Mouse (Mus musculus) limb, embryonic 15.5 days (tissue): Measurements from ENCODE around the gene Gm20388. TPM values are rescaled to one million over a fixed set of nuclear protein-coding genes. Genes with fewer than 3 reads are reported as not detected.
A peak's percentile ranks its signal among the peaks of the same experiment; 100 is the strongest.

Experiments
- ATAC-seq: fragments of 200-750 bp; cut with Nextera tagmentation; 2 replicates; pipeline ENCODE4 v1.8.0; 2017; ENCODE audit warnings: low read depth, moderate TSS enrichment; ENCODE audit not compliant: insufficient number of reproducible peaks, low FRiP score, low TSS enrichment
- H3K27ac ChIP-seq: fragments of 300-500 bp; sonication (generic); 2 replicates; pipeline ENCODE4 v1.5.1; 2015; ENCODE audit warnings: moderate library complexity, mild to moderate bottlenecking, inconsistent platforms
- H3K27me3 ChIP-seq: fragments of 300-500 bp; sonication (generic); 2 replicates; pipeline ENCODE4 v1.6.1; 2015; ENCODE audit warnings: inconsistent platforms
- H3K36me3 ChIP-seq: fragments of 300-500 bp; sonication (generic); 2 replicates; pipeline ENCODE4 v1.6.1; 2015; ENCODE audit warnings: inconsistent platforms
- H3K4me1 ChIP-seq: fragments of 300-500 bp; sonication (generic); 2 replicates; pipeline ENCODE4 v1.6.1; 2015; ENCODE audit warnings: inconsistent platforms
- H3K4me2 ChIP-seq: fragments of 300-500 bp; sonication (generic); 2 replicates; pipeline ENCODE4 v1.6.1; 2015; ENCODE audit warnings: mild to moderate bottlenecking, inconsistent platforms
- H3K4me3 ChIP-seq: fragments of 300-500 bp; sonication (generic); 2 replicates; pipeline ENCODE4 v1.5.1; 2015; ENCODE audit warnings: mild to moderate bottlenecking, inconsistent platforms
- H3K9ac ChIP-seq: fragments of 300-500 bp; sonication (generic); 2 replicates; pipeline ENCODE4 v1.6.1; 2015; ENCODE audit warnings: inconsistent platforms
- H3K9me3 ChIP-seq: fragments of 300-500 bp; sonication (generic); 2 replicates; pipeline ENCODE4 v1.6.1; 2016; ENCODE audit warnings: inconsistent platforms
- WGBS: fragments of 180-500 bp; shearing (Covaris S2); methylation state at CpG from one replicate; pipeline ENCODE4 v1.1.7; 2015; 5-methylcytosine and 5-hydroxymethylcytosine counted together
- polyA plus RNA-seq: library from polyadenylated mRNA; unstranded; fragments of >200 nt; fragmentation: Nextera tagmentation; extraction: Ambion mirVana; gene quantifications from 2 replicates; pipeline ENCODE4 v1.2.1, GENCODE M21; 2015

Gene Gm20388
- polyA plus RNA-seq, 1 experiment from 2014 or later: 4.9 TPM

DNA sequence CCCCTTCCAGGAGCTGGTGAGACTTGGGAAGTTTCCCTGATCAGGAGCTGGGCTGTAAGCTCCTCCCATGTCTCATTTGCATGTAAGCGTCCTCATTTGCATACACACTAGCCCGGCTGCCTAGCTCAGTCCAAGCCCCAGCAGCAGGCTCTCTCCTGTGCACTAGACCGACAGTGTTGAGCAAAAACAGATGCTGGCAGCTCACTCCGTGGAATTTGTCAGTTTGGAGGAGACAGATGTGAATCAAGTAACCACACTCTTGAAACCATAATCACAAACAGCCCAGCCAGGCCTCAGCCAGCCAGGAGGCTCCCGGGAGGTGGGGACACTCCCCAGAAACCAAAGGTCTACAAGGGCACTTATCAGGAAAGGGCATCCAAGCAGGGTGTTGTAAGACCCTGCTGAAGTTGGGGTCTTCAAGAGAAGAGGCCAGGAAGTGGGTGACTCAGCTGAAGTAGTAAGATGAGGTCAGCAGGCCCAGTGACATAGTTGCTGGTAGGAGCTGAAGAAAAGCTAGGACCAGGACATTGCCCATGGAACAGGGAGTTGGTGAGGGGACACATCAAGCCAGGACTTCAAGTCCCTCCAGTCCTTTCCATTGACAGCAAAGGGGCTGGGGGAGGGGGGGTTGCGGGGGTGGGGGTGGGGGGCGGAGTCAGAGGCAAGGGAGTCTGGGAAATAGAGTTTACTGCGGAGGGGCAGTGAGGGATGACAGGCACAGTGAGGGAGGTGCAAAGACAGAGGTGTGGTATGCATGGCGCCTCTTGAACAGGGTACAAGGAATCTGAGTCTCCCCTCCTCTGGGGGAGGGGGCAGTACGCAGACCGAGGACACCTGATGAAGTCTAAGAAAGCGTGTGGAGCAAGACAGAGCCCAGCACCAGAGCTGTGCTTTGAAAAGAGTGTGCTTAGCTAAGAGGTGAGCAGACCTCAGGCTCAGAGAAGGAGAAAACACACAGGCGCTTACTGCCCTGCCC lies 306.5 kb downstream of the Gm20388 start:
- no peak overlapping the region for H3K9ac ChIP-seq

DNA sequence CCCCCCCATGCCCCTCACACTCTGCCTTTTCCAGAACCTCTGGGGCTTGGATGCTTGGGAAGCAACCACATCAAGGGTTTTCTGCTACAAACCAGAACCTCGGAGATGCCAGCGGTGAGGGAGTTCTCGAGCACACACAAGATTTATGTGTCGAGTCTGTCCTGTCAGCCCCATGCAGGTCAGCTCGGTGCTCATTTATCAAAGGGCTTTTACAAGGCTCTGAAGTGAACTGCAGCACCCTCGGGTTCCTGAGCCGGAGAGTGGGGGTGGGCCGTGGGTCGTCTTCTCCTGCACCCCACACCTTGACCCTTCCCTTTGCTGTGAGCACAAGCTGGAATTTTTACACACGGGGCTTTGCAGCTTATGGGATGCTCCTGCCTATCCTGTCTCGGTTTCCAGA lies 311.9 kb downstream of the Gm20388 start:
- H3K27ac ChIP-seq: no peak overlapping the region
- 21% methylated on average over 11 of the region's 11 CpGs for WGBS
- no peaks in the 10 kb centered on the region; the same call in 1 of the 2 replicates for H3K27me3 ChIP-seq
- ATAC-seq: no peak
- no peak overlapping the region for H3K4me3 ChIP-seq
- no peak overlapping the region for H3K4me2 ChIP-seq
- H3K4me1 ChIP-seq: peaks cover 34% of the 10 kb centered on the region
- H3K36me3 ChIP-seq: no peaks in the 10 kb centered on the region
- no peak overlapping the region for H3K9ac ChIP-seq
- H3K9me3 ChIP-seq: no peaks in the 10 kb centered on the region

More for the DNA sequence above, 306.5 kb downstream of the Gm20388 start:
- Histone ChIP-seq H3K4me2 (no peak overlapping the region), H3K4me3 (no peak overlapping the region; the same call in 1 of the 2 replicates), H3K27me3 (no peaks in the 10 kb centered on the region; the same call in 1 of the 2 replicates), H3K4me1 (peaks cover 32% of the 10 kb centered on the region), H3K9me3 (no peaks in the 10 kb centered on the region), H3K36me3 (no peaks in the 10 kb centered on the region), H3K27ac (peak overlapping the region; percentile 72)
- 12% methylated on average over 13 of the region's 13 CpGs for WGBS
- ATAC-seq: peak; percentile 76

DNA sequence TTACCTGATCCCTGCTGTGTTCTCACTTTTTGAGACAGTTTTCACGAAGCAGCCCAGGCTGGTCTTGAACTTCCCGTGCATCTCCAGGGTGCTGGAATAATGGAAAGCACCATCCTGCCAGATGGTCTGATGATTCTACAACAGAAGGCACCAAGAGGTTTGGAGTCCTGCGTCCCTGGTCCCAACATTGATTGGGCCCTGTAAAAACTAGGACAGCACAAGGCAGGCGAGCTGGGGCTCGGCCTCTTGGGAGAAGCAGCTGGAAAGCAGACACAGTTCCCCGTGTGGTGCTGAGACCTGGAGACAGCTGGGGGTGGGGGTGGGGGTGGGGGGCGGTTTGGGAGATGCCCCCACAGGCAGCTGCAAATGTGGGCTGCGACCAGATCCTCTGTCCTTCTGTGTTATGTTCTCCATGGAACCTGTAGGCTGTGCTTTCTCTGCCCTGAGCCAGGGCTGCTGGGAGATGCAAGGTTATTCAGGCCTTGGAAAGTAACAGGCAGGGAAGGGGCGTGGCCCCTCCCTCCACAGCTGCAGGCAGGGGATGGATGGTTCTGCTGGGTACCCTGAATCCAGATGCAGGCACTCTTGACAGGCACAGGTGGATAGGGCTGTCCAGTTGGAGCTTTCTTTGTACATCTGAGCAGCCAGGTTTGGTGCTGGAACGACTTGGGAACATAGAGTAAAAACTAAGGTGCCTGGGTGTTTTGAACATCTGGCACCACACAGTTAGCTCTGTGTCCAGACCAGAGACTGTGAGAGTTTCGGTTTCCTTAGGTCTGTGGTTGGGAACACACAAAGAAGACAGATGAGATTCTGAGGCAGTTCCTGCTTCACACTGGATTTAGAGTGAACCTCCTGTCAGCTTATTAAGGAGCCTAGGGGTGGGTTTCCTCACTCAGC lies 314.1 kb downstream of the Gm20388 start:
- no peak for ATAC-seq
- no peaks in the 10 kb centered on the region for H3K36me3 ChIP-seq
- no peak overlapping the region for H3K4me3 ChIP-seq
- H3K4me1 ChIP-seq: peaks cover 44% of the 10 kb centered on the region
- H3K4me2 ChIP-seq: no peak overlapping the region
- H3K27ac ChIP-seq: 0 out of 2 replicates have a peak overlapping the region, but pooled peaks have one; percentile 47
- WGBS: 35% methylated on average over 11 of the region's 11 CpGs
- H3K9me3 ChIP-seq: no peaks in the 10 kb centered on the region
- H3K27me3 ChIP-seq: peaks cover 6% of the 10 kb centered on the region; the same call in 1 of the 2 replicates
- no peak overlapping the region for H3K9ac ChIP-seq

GRCm38 (mm10) chr8:120225421-120226151 lies 314.9 kb downstream of the Gm20388 start:
- WGBS: 43% methylated on average over 10 of the region's 10 CpGs
- H3K4me1 ChIP-seq: peaks cover 52% of the 10 kb centered on the region
- H3K9ac ChIP-seq: no peak overlapping the region
- no peak for ATAC-seq
- no peak overlapping the region for H3K4me3 ChIP-seq
- no peak overlapping the region for H3K4me2 ChIP-seq
- H3K27me3 ChIP-seq: peaks cover 8% of the 10 kb centered on the region; the same call in 1 of the 2 replicates
- no peaks in the 10 kb centered on the region for H3K9me3 ChIP-seq
- H3K27ac ChIP-seq: peak overlapping the region; percentile 28; the same call in 1 of the 2 replicates
- H3K36me3 ChIP-seq: no peaks in the 10 kb centered on the region

DNA sequence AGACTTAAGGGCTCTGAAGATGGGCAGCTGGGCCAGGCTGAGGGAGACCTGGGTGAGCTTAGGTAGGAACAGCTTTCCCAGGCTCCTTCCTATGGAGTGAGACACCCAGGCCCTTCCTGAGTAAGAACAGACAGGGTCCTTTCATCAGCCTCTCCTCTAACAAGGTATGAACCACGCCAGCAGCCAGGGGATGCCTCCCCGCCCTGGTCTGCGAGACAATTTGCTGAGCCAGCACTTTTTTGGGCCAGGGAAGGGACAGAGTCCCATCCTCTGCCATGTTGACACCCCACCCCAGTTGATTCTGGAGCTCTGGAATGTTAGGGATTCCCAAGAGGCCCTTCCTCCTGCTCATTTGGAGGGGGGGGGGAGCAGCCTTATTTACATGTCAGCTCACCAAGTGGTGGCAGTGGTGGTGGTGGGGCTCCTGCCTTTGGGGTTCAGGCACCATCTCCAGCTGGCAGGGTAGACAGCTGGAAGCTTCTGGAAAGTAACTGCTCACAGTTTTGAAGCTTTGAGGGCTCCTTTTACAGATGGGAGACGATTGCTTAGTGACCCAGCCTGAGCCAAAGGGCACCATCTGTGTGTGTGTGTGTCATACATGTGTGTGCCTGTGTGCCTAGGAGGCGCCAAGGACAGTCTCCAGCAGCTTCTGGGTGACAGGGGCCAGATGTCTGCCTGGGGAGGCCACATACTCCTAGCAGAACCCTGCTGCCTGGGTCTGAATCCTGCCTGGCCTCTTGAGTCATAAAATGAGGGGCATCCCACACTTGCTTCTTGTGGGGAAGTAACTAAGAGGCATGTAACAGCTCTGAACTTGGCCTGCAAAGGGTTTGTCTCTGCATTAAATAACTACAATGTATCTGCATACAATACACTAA lies 316.3 kb downstream of the Gm20388 start:
- peak overlapping the region; percentile 95 for H3K4me2 ChIP-seq
- peaks cover 65% of the 10 kb centered on the region for H3K4me1 ChIP-seq
- no peaks in the 10 kb centered on the region for H3K36me3 ChIP-seq
- no peak for ATAC-seq
- peaks cover 8% of the 10 kb centered on the region; the same call in 1 of the 2 replicates for H3K27me3 ChIP-seq
- H3K9me3 ChIP-seq: no peaks in the 10 kb centered on the region
- H3K9ac ChIP-seq: no peak overlapping the region
- H3K4me3 ChIP-seq: no peak overlapping the region
- H3K27ac ChIP-seq: peak overlapping the region; percentile 69
- WGBS: 41% methylated on average over 5 of the region's 5 CpGs

- Histone ChIP-seq H3K9ac (no peak overlapping the region), H3K36me3 (no peaks in the 10 kb centered on the region), H3K4me3 (peak overlapping the region; percentile 69), H3K4me2 (peak overlapping the region; percentile 95), H3K27ac (peak overlapping the region; percentile 69), H3K27me3 (0 out of 2 replicates have a peak, but pooled peaks cover 8% of the 10 kb centered on the region), H3K4me1 (peaks cover 71% of the 10 kb centered on the region), H3K9me3 (no peaks in the 10 kb centered on the region)
- ATAC-seq: no peak
These were observed 316.9 kb downstream of the Gm20388 start for GRCm38 (mm10) chr8:120227578-120227876.

DNA sequence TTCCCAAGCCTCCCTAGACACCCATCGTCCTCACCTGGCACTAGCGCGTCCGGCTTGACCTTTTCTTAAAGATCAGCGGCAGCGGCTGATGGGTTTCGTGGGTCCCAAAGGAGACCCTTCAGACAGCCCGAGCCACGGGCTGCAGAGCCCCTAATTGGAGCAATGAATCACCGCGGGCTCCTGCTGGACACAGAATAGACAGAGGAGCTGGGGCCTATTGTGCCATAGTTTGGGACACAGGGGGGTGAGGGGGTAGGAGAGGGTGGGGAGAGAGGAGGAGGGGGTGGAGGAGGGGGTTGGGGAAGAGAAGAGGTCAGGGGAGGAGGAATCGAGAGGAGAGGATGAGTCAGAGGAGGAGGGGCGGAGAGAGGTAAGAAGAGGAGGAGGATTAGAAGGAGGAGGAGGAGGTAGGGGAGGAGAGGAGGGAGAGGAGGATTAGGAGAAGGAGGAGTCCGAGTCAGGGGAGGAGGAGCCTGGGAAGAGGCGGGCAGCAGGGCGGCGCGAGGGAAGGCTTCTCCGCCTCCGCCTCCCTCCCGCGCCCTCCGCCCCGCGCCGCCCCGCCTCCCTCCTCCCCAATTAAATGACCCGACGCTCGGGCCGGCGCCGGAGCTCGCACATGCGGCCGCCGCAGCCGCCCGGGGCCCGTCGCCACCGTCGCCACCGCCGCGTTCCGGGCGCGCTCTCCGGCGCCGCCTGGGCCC lies 317.4 kb downstream of the Gm20388 start, which contains the start of gene Gse1:
Gene Gse1, plus strand, starts transcription at position 566 of the 701 bp plus-strand sequence.
- no peaks in the 10 kb centered on the region for H3K36me3 ChIP-seq
- H3K4me3 ChIP-seq: peak within 1 kb of the TSS; percentile 69
- no peaks in the 10 kb centered on the region for H3K9me3 ChIP-seq
- H3K9ac ChIP-seq: peak within 1 kb of the TSS; percentile 67
- peak within 1 kb of the TSS; percentile 71 for H3K27ac ChIP-seq
- H3K4me1 ChIP-seq: peaks cover 76% of the 10 kb centered on the region
- 0 out of 2 replicates have a peak, but pooled peaks cover 8% of the 10 kb centered on the region for H3K27me3 ChIP-seq
- H3K4me2 ChIP-seq: peak within 1 kb of the TSS; percentile 95
- WGBS: 7% methylated on average over 15 of the region's 52 CpGs
- peak; percentile 83 for ATAC-seq

DNA sequence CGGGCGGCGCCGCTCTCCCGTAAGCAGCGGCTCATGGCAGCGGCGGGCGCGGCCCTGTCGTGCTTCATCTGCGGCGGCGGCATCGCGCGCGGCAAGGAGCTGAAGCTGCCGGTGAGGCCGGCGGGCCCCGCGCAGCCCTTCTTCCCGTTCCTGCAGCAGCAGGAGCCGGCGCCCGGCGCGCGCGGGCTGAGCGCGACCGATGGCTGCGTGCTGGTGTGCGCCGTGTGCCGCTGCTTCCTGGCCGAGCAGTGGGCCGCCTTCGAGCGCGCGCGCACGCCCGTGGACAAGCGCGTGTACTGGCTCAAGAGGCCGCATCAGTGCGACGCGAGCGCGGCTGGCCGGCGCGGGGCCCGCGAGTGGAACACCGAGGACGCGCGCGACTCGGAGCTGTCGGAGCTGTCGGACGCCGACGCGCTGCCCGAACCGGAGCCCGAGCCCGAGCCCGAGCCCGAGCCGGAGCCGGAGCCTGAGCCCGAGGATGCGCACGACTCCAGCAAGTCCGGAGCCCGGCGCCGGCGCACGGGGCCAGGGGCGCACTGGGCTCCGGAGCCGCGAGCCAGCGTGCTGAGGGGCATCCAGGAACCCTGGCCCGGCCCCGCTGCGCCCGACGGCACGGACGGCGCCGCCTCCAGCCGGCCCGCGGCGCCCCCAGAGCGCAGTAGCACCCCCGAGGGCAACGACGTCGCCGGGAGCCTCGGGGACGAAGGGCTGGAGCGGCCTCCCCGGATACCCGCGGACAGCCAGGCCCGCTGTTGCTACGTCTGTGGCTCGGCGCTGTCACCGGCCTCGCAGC lies 318.3 kb downstream of the Gm20388 start:
- Histone ChIP-seq H3K9me3 (no peaks in the 10 kb centered on the region), H3K27me3 (0 out of 2 replicates have a peak, but pooled peaks cover 8% of the 10 kb centered on the region), H3K27ac (peak overlapping the region; percentile 71), H3K4me3 (peak overlapping the region; percentile 69), H3K36me3 (no peaks in the 10 kb centered on the region), H3K4me1 (peaks cover 86% of the 10 kb centered on the region), H3K4me2 (peak overlapping the region; percentile 95), H3K9ac (peak overlapping the region; percentile 67)
- WGBS: under 1% methylated on average over 115 of the region's 125 CpGs
- ATAC-seq: no peak

DNA sequence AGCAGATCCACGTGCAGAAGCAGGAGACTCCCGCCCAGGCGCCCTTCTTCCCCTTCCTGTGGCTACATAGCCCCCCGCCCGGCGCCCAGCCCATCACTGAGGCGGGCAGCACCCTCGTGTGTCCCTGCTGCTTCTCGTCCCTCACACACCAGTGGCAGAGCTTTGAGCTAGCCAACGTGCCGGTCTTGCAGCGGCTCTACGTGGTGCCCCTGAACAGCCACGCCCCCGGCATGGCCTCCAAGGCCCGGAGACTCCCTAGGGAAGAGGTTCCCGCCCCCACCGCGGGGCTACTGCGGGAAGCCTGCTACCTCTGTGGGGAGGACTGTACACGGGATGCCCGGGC lies 318.9 kb downstream of the Gm20388 start:
- Histone ChIP-seq H3K9ac (peak overlapping the region; percentile 67; the same call in 1 of the 2 replicates), H3K4me2 (peak overlapping the region; percentile 95), H3K27me3 (0 out of 2 replicates have a peak, but pooled peaks cover 8% of the 10 kb centered on the region), H3K4me3 (peak overlapping the region; percentile 69), H3K9me3 (no peaks in the 10 kb centered on the region), H3K36me3 (no peaks in the 10 kb centered on the region), H3K27ac (no peak overlapping the region), H3K4me1 (peaks cover 89% of the 10 kb centered on the region)
- 2% methylated on average over 22 of the region's 22 CpGs for WGBS
- no peak for ATAC-seq
